Mouse (Mus musculus): Measurements from ENCODE around the gene Krtap21-1.

GRCm38 (mm10) chr16:89410345-89411068 is 6.8 kb upstream of the Krtap21-1 start:
- no peak for TF ChIP-seq EP300 (IDR thresholded peaks at IDR 0.05; ENCODE audit: insufficient read depth, low read depth, low read length)
- no peak for TF ChIP-seq CTCF (IDR thresholded peaks at IDR 0.05)
